Mouse (Mus musculus): ENCODE results near the gene Olfr204. TPM values are rescaled to one million over a fixed set of nuclear protein-coding genes. Genes with fewer than 3 reads are reported as not detected.
"Not testable (repeated sequence)": the region's sequence is repeated elsewhere in the genome, so short reads cannot be mapped to it uniquely, and the experiment has no call there.

Gene Olfr204
- total RNA-seq (2014; rRNA removed) (not detected in 2 replicates), polyA plus RNA-seq (2015; fragmentation: Nextera tagmentation; extraction: Ambion mirVana) (not detected in 2 replicates)

GRCm38 (mm10) chr16:59318148-59318547 lies at the start of gene Olfr204:
Gene Olfr204 (minus strand): TSS chr16:59318248.
- H3K9ac ChIP-seq (replicated peaks; ENCODE audit: low read length, poor library complexity, severe bottlenecking) = no peak within 1 kb of the TSS
- no peaks in the 10 kb centered on the region for H3K9me3 ChIP-seq (ENCODE audit: low read length)
- H3K27me3 ChIP-seq (ENCODE audit: insufficient read depth, low read length) = no peaks in the 10 kb centered on the region
- H3K36me3 ChIP-seq (ENCODE audit: insufficient read depth, low read length) = no peaks in the 10 kb centered on the region
- DNase-seq (ENCODE audit: low spot score) (no peak), ATAC-seq (ENCODE audit: low FRiP score) (no peak)
- no peak for TF ChIP-seq CTCF (IDR thresholded peaks at IDR 0.05)
- H3K27ac ChIP-seq (ENCODE audit: low read depth, low read length) = no peak within 1 kb of the TSS
- no peak within 1 kb of the TSS for H3K4me3 ChIP-seq (ENCODE audit: low read depth, low read length)
- H3K4me2 ChIP-seq (ENCODE audit: low read depth, low read length, poor library complexity, severe bottlenecking) = no peak within 1 kb of the TSS
- no peaks in the 10 kb centered on the region for H3K4me1 ChIP-seq (ENCODE audit: insufficient read depth, low read length)

GRCm38 (mm10) chr16:59363893-59364292 lies 45.8 kb upstream of the Olfr204 start, which contains the start of gene Olfr209:
Gene Olfr209 (minus strand): TSS chr16:59363993.
- DNase-seq (ENCODE audit: low spot score) = no peak
- no peak for ATAC-seq (ENCODE audit: low FRiP score)
- Histone ChIP-seq H3K4me1 (ENCODE audit: insufficient read depth, low read length) (no peaks in the 10 kb centered on the region), H3K9ac (replicated peaks; ENCODE audit: low read length, poor library complexity, severe bottlenecking) (no peak within 1 kb of the TSS), H3K4me2 (ENCODE audit: low read depth, low read length, poor library complexity, severe bottlenecking) (no peak within 1 kb of the TSS), H3K4me3 (ENCODE audit: low read depth, low read length) (no peak within 1 kb of the TSS), H3K9me3 (ENCODE audit: low read length) (no peaks in the 10 kb centered on the region), H3K36me3 (ENCODE audit: insufficient read depth, low read length) (no peaks in the 10 kb centered on the region), H3K27me3 (ENCODE audit: insufficient read depth, low read length) (no peaks in the 10 kb centered on the region), H3K27ac (ENCODE audit: low read depth, low read length) (no peak within 1 kb of the TSS)
- 77% methylated on average over 2 of the region's 2 CpGs for WGBS
- TF ChIP-seq CTCF (IDR thresholded peaks at IDR 0.05) = no peak

- no peak for TF ChIP-seq CTCF (IDR thresholded peaks at IDR 0.05)
- Histone ChIP-seq H3K4me2 (ENCODE audit: low read depth, low read length, poor library complexity, severe bottlenecking) (no peak within 1 kb of the TSS), H3K4me3 (ENCODE audit: low read depth, low read length) (no peak within 1 kb of the TSS), H3K27me3 (ENCODE audit: insufficient read depth, low read length) (no peaks in the 10 kb centered on the region), H3K9me3 (ENCODE audit: low read length) (no peaks in the 10 kb centered on the region), H3K9ac (replicated peaks; ENCODE audit: low read length, poor library complexity, severe bottlenecking) (no peak within 1 kb of the TSS), H3K27ac (ENCODE audit: low read depth, low read length) (no peak within 1 kb of the TSS), H3K36me3 (ENCODE audit: insufficient read depth, low read length) (no peaks in the 10 kb centered on the region), H3K4me1 (ENCODE audit: insufficient read depth, low read length) (no peaks in the 10 kb centered on the region)
- ATAC-seq (ENCODE audit: low FRiP score) (no peak), DNase-seq (ENCODE audit: low spot score) (no peak)
- 85% methylated on average over 1 of the region's 1 CpGs for WGBS
Measured at GRCm38 (mm10) chr16:59349146-59349545, 31.1 kb upstream of the Olfr204 start, which contains the start of gene Olfr206. Gene Olfr206 (minus strand): TSS chr16:59349246.

- Histone ChIP-seq H3K9ac (replicated peaks; ENCODE audit: low read length, poor library complexity, severe bottlenecking) (no peak within 1 kb of the TSS), H3K4me2 (ENCODE audit: low read depth, low read length, poor library complexity, severe bottlenecking) (no peak within 1 kb of the TSS), H3K9me3 (ENCODE audit: low read length) (no peaks in the 10 kb centered on the region), H3K27ac (ENCODE audit: low read depth, low read length) (no peak within 1 kb of the TSS), H3K27me3 (ENCODE audit: insufficient read depth, low read length) (no peaks in the 10 kb centered on the region), H3K4me1 (ENCODE audit: insufficient read depth, low read length) (no peaks in the 10 kb centered on the region), H3K36me3 (ENCODE audit: insufficient read depth, low read length) (no peaks in the 10 kb centered on the region), H3K4me3 (ENCODE audit: low read depth, low read length) (no peak within 1 kb of the TSS)
- no peak for TF ChIP-seq CTCF (IDR thresholded peaks at IDR 0.05)
- no peak for DNase-seq (ENCODE audit: low spot score)
- ATAC-seq (ENCODE audit: low FRiP score) = no peak
Measured at GRCm38 (mm10) chr16:59331038-59331437, 13.0 kb upstream of the Olfr204 start, which contains the start of gene Olfr205. Gene Olfr205 (minus strand): TSS chr16:59331138.

GRCm38 (mm10) chr16:59323262-59323661 lies 5.2 kb upstream of the Olfr204 start:
- WGBS = 77% methylated on average over 1 of the region's 1 CpGs
- not testable (repeated sequence) for H3K27ac ChIP-seq (ENCODE audit: low read depth, low read length); DNase-seq (ENCODE audit: low spot score); H3K36me3 ChIP-seq (ENCODE audit: insufficient read depth, low read length); H3K4me2 ChIP-seq (ENCODE audit: low read depth, low read length, poor library complexity, severe bottlenecking); H3K4me1 ChIP-seq (ENCODE audit: insufficient read depth, low read length); H3K9me3 ChIP-seq (ENCODE audit: low read length); H3K27me3 ChIP-seq (ENCODE audit: insufficient read depth, low read length); H3K9ac ChIP-seq (replicated peaks; ENCODE audit: low read length, poor library complexity, severe bottlenecking); H3K4me3 ChIP-seq (ENCODE audit: low read depth, low read length); ATAC-seq (ENCODE audit: low FRiP score)

GRCm38 (mm10) chr16:59298581-59298980 lies 19.5 kb downstream of the Olfr204 start, which contains the start of gene Olfr203:
Gene Olfr203 (plus strand): TSS chr16:59298881.
- no peak within 1 kb of the TSS for H3K4me2 ChIP-seq (ENCODE audit: low read depth, low read length, poor library complexity, severe bottlenecking)
- H3K27ac ChIP-seq (ENCODE audit: low read depth, low read length) = no peak within 1 kb of the TSS
- WGBS = 86% methylated on average over 2 of the region's 2 CpGs
- no peak for ATAC-seq (ENCODE audit: low FRiP score)
- H3K9me3 ChIP-seq (ENCODE audit: low read length) = no peaks in the 10 kb centered on the region
- H3K9ac ChIP-seq (replicated peaks; ENCODE audit: low read length, poor library complexity, severe bottlenecking) = no peak within 1 kb of the TSS
- TF ChIP-seq CTCF (IDR thresholded peaks at IDR 0.05) = no peak
- no peak for DNase-seq (ENCODE audit: low spot score)
- no peaks in the 10 kb centered on the region for H3K27me3 ChIP-seq (ENCODE audit: insufficient read depth, low read length)
- H3K36me3 ChIP-seq (ENCODE audit: insufficient read depth, low read length) = no peaks in the 10 kb centered on the region
- H3K4me1 ChIP-seq (ENCODE audit: insufficient read depth, low read length) = no peaks in the 10 kb centered on the region
- H3K4me3 ChIP-seq (ENCODE audit: low read depth, low read length) = no peak within 1 kb of the TSS

GRCm38 (mm10) chr16:59287576-59287975 lies 30.5 kb downstream of the Olfr204 start:
- not testable (repeated sequence) for H3K9ac ChIP-seq (replicated peaks; ENCODE audit: low read length, poor library complexity, severe bottlenecking); H3K4me3 ChIP-seq (ENCODE audit: low read depth, low read length); H3K27me3 ChIP-seq (ENCODE audit: insufficient read depth, low read length); H3K27ac ChIP-seq (ENCODE audit: low read depth, low read length); H3K9me3 ChIP-seq (ENCODE audit: low read length); ATAC-seq (ENCODE audit: low FRiP score); DNase-seq (ENCODE audit: low spot score); H3K36me3 ChIP-seq (ENCODE audit: insufficient read depth, low read length); H3K4me1 ChIP-seq (ENCODE audit: insufficient read depth, low read length); H3K4me2 ChIP-seq (ENCODE audit: low read depth, low read length, poor library complexity, severe bottlenecking)
- 84% methylated on average over 9 of the region's 9 CpGs for WGBS
